Mouse (Mus musculus) lung, postnatal 25 days (tissue): ENCODE measurements around the gene Dnajc17.

ENCODE experiments used
- DNase-seq: peaks from one replicate; pipeline ENCODE4 v3.0.0; 2022; ENCODE audit warnings: low spot score

Gene Dnajc17

DNA sequence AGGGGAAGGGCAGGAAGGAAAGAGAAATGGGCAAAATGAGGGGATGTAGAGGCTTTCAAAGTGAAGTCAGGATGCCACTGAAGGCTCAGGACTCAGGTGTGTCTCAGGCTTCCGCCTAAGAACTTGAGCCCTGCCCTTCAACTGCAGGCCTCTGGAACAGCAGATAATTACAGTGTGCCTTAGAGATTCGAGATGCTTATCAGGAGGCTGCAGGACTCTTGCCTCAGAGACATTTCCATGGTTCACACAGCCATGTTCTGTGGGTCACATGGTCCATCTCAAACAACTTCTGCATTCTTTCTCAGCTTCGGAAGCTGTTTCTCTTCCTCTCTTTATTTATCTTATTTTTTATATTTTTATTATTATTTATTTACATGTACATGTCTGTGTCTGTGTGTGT lies 45.5 kb downstream of the Dnajc17 start:
- no peak for DNase-seq

DNA sequence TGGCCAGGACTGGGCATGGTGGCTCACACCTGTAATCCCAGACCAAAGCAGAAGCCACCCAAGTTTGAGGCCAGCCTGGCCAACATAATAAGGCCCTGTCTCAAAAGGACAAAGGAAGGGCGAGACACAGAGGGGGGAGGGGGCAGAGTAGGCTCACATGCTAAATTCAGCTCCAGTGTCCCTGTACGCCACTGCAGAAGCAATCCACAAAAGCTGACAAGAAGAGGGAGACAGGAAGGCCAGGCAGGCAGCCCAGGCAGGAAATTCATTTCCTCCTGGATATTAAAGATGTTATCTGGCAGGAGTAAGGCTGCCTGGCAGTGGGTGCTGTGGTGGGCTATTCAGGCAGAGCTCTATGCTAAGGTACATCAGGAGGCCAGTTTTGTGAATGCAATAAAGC lies 47.3 kb downstream of the Dnajc17 start:
- peak; percentile 69 for DNase-seq

DNA sequence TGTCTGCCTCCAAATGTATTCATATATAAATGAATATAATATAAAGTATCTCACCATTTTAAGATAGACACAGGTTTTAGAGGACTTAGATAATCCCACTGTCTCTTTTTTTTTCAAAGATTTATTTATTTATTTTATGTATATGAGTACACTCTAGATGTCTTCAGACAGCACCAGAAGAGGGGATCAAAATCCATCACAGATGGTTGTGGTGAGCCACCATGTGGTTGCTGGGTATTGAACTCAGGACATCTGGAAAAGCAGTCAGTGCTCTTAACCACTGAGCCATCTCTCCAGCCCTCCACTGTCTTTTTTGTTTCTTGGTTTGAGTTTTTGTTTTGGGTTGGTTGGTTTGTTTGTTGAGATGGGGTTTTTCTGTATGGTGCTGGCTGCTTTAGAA lies 50.8 kb downstream of the Dnajc17 start:
- DNase-seq, result no peak

DNA sequence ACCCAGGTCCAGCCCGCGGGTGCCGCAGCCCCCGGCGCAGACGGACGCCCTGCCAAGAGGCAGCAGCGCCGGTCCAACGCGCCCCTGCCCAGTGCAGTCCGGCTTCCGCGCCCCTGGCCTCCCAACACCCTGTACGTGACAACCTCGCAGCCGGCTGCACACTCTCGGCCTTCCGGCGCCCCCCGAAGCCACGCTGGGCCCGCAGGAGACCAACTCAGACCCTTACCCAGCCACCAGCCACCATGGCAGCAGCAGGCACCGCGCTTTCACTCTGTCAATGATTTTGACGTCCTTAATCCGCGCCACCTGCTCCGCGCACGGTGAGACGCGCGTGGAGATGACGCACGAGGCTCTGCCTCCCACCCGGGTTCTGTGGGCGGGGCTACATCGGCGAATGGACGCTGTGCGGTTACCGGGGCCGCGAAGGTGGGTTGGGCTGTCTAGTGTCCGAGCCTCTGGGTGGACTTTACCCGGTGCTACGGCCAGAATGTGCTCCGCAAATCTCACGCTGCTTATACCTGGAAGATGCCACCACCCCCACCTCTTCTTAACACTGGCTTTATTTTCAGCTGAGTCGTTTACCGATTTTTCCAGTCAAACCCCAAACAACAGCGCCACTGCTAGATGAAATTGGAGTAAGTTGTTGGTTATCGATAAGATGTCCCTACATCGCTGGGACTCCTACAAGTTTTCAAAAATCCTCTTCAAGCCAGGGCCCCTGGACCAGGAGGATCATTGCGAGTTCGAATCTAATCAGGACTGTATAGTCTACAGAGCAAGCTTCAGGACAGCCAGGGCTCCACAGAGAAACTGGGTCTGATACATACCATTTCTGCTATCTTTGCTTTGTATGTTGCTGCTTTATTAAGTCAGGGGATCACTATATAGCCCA lies 51.7 kb downstream of the Dnajc17 start, which contains the start of gene Rmdn3:
Gene Rmdn3, minus strand, starts transcription at position 354 of the 892 bp plus-strand sequence.
- peak; percentile 94 for DNase-seq

DNA sequence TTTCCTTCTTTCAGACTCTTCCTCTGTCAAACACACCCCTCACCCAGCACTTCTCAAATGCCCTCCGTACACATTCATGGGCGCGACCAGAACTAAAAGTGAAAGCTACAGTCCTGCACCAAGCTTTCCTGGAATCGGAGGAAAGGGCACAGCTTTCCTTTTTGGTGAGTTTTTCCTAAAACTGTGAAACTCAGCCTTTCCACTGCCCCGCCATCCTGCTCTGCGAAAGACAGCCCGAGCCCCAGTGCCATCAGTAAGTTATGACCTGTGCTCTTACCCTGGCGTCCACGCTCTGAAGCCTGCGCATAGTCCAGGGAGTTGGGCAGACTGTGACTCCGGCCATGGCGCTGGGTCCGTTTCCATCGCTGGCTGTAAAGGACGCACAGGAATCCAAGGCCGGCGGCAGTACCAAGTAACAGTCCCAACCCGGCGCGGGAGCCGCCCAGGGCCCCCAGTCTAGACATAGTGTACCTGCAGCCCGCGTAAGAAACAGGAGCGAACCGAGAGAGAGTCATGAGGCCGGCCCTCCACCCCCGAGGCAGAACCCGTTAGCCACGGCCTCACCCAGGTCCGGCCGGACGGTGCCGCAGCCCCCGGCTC lies 52.4 kb downstream of the Dnajc17 start:
- no peak for DNase-seq

DNA sequence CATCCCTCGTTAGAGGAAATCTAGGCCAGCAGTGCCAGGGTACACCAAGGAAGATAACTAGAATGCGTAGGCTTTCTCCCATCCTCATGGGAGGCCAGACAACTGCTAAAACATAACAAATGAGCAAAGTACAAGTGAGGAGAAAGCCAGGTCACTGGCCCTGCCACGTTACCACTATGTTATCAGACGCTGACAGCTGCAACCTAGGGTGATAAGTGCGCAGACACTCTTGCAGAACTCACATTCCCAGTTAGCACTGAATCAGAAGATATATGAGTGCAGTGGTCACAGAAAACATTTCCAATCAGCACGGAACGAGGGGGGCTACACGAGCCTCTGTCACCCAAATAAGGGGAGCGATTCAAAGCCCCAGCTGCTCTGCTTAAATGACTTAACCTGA lies 53.2 kb downstream of the Dnajc17 start:
- no peak for DNase-seq

DNA sequence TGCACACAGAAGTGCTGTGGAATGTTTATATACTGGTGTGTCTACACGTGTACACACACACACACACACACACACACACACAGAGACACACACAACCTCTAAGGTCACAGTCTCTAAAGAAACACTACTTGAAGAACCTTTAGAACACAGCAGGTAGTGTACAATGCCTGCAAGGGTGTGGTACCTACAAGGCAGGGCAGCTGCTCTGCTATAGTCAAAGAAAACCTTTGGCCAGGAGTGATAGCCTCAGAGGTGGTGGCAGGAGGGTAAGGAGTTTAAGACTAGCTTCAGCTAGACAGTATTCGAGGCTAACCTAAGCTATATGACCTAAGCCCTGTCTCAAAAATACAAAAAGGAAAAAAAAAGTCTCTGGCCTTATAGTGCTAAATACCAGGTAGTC lies 53.9 kb downstream of the Dnajc17 start:
- DNase-seq, result no peak

DNA sequence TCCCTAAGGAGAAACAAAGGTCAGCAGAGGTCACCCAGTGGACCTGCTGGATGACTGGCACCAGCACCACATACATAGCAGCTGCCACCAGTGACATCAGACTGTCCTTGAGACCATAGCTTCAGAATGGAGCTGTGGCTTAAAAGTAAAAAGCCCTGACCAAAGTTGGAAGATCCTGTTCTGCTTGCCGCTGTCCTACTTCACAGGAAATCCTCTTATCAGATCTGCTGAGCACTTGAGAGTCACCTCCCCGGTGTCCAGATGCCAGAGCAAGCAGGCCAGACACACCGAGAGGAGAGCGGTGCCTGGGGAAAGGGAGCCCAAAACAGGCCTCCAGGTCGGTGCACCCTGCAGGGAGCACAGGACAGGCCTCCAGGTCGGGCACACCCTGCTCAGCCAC lies 56.3 kb downstream of the Dnajc17 start:
- no peak for DNase-seq

DNA sequence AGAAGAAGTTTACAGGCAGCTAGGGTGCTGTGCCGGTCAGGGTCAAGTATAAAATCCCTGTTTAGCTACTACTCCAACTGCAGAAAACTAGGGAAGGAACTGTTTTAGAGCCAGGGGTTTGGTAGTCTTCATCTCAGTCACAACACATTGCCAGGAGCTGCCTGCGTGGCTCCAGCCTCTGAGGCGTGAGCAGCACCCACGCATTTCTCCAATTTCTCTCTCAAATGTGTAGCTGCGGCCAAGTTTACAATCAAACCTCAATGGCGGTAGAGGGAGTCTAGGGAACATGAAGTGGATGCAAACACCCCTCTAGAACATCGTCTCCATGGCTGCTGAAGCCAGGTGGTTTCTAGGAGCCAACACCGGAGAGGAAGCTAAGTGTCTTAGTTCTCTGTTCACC lies 60.8 kb downstream of the Dnajc17 start:
- DNase-seq, result no peak

DNA sequence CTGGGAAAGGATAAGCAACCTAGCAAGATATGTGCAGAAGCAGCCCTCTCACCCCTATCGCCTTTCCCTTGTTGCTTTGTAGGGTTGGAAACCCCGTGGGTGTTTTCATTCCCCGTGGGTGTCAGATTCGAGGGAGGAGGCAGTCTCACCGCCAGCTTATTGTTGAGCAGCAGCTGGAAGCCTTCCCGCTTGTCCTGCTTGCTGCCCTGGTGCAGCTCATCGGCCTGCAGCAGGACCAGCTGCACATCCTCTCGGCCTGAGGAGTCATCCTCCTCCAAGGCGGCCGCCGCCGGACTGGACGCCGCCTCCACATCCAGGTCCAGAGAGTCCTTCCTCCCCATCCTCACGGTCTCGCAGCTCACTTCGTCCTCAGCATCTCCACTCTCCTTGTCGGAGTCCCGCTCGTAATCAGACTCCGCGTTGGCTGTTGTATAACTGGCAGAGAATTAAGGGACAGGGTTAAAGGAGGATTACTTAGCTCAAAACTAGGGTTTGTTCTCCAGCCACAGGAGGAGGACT lies 61.4 kb downstream of the Dnajc17 start:
- no peak for DNase-seq

DNA sequence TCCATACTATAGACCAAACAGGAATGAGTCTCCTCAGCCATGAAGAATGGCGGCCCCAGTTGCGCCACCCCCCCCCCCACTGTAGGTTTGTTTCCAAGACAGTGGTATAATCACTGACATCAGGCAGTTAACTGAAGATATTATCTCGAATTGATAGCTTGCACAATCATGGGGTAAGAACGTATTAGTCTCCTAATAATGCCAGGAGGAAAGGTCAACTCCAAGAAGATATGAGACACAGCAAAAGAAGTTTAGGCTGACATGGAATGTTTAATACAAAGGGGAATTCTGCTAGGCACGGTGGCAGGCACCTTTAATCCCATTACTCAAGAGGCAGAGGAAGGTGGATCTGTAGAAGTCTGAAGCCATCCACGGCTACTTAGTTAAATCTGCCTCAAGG lies 62.2 kb downstream of the Dnajc17 start:
- DNase-seq, result no peak

DNA sequence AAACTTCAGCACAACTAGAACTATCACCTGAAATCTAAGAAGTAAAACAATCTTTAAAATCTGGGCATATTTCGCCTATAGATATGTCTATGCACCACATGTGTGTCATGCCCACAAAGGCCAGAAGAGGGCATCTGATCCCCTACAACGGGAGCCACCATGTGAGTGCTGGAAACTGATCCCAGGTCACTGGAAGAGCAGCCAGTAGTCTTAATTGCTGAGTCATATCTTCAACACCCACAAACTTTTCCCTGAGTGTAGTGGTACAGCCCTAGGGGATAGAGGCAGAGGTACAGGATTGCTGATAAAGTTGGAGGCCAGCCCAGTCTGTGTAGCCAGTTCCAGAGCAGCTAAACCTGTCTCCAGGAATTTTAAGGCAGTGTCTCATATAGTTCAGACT lies 63.4 kb downstream of the Dnajc17 start:
- DNase-seq, result no peak

DNA sequence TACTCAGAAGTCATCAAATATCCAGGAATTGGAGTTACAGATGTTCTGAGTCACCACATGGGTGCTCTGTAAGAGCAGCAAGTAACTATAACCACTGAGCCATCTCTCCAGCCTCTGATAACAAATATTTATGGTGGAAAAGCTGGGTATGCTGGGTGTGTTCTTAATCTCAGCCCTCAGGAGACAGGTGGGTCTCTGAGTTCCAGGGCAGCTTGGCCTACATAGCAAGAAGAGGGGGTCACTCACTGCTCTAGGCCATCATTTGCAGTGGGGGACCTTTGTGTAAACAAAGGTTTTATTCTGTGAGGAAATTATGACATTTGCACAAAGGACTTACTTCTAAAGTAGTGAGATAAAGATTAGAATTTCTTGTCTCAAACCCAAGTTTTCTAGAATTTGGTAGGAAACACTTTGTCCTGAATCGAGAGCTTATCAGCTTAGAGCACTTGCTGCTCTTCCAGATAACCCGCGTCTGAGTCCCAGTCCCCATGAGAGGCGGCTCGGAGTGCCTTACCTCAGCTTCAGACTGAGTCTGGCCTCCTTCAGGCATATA lies 72.2 kb downstream of the Dnajc17 start:
- no peak for DNase-seq
